Mouse (Mus musculus) cerebellum, adult (tissue): ENCODE measurements around the gene Marveld1.

Experiments
- ATAC-seq: cut with Nextera tagmentation; 2 replicates; pipeline ENCODE4 v1.9.2; 2017; ENCODE audit warnings: mild to moderate bottlenecking, moderate library complexity, mixed read lengths; ENCODE audit not compliant: insufficient number of reproducible peaks, low FRiP score, low TSS enrichment

Marveld1 gene

GRCm38 (mm10) chr19:42147170-42147768, at the start of gene Marveld1:
Gene Marveld1 (plus strand): TSS chr19:42147400.
- 0 out of 2 replicates have a peak, but pooled peaks have one; percentile 7 for ATAC-seq

DNA sequence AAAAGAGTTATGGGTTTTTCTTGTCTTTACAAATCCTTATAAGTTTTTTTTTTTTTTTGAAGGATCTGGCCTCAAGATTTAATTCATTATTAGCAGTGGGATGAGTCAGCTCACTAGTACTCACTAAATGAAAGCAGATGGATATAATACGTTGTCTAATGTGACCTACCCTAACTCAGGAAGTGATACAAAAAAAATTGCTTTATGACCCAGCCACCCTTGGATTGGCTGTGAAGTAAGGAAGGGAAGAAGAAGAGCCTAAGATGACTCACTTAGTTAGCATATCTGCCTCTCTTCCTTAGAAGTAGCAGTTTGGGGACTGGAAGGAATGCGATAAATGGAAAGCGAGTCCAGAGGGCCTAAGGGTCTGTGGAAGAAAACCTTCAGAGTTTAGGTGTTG, 47.8 kb upstream of the Marveld1 start:
- no peak for ATAC-seq

- ATAC-seq = no peak
Observed at GRCm38 (mm10) chr19:42104681-42105080, 42.5 kb upstream of the Marveld1 start.

GRCm38 (mm10) chr19:42115783-42116335, 31.3 kb upstream of the Marveld1 start:
- no peak for ATAC-seq

DNA sequence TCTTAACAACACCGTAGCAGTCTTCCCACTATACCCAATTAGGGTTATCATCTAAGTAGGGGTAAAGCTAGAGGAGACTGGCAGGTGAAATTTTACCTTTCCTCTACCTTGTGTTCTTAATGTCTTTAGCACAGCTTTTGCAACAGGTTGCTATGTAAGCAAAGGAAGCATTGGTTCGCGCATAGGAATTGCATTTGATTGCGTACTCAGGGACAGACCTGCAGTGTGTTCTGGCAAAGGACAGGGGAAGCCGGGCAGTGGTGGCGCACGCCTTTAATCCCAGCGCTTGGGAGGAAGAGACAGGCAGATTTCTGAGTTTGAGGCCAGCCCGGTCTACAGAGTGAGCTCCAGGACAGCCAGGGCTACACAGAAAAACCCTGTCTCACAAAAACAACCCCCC, 29.1 kb upstream of the Marveld1 start:
- no peak for ATAC-seq

DNA sequence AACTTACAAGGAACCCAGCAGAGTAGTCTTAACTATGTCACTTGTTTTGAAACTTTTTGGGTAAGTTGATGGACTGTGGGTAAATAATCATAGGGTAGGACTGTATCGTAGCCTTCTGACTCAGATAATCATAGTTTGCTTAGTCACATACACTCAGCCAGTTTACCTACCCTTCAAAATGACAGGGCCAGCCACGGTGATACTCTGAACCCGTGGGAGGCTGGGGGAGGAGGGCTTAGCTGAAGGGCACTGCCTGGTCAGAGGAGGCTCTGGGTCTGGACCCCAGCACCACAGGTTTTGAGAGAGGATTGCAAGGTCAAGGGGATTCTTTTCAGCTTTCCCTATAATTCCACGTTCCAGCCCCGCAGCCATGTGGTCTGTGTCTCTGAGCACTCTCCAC, 28.6 kb upstream of the Marveld1 start:
- no peak for ATAC-seq

- no peak for ATAC-seq
Observed at GRCm38 (mm10) chr19:42120451-42120850, 26.7 kb upstream of the Marveld1 start.

GRCm38 (mm10) chr19:42124684-42125083, 22.5 kb upstream of the Marveld1 start:
- no peak for ATAC-seq

DNA sequence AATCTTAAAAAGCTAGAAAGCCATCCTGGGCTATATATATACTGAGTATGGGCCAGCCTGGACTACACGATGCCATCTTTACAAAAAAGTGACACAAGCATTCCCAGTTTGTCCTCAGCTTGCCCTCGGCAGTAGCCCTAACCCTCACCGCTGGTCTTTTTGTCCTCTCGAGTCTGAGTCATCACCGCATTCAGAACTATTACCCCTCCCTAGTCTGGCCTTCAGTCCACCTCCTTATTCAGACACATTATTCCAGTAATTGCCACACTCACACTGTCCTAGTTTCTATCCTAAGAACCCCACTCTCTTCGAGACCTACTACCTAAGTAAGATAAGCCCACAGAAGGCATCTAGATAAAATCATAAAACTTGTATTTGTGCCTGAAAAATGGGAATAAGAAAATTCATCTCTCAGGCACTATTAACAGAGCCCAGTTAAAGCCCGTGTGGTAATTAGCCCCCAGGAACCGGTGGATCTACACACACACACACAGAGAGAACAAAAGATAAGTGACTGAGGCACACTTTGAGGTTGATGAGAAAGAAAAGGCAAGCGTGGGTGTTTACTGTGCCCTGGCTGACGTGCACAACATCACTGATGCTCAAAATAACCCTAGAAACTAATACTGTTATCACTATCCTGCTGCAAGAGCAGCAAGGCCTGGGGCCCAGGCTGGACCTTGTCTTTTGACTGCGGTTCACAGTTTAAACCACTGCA, 21.5 kb upstream of the Marveld1 start:
- no peak for ATAC-seq

DNA sequence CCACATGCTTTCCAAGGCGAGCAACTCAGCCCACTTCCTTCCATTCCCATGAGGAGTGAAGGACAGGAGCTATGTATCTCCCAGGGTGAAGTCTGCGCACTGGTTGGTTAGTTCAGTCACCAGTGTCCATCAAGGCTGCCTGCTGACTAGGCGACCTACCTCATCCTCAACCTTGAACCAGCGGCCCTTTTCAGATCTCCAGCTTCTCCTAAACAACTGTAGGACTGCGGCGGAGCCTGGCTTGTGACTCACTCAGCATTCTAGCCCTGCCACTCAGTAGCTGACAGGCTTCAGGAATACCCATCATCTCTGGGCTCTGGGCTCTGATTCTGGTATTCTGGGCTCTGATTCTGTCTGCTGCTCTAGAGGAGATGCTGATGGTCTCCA, 21.0 kb upstream of the Marveld1 start:
- no peak for ATAC-seq

- no peak for ATAC-seq
Observed at GRCm38 (mm10) chr19:42127024-42127423, 20.2 kb upstream of the Marveld1 start.

- ATAC-seq = no peak
Observed at GRCm38 (mm10) chr19:42128052-42128740, 19.0 kb upstream of the Marveld1 start.

DNA sequence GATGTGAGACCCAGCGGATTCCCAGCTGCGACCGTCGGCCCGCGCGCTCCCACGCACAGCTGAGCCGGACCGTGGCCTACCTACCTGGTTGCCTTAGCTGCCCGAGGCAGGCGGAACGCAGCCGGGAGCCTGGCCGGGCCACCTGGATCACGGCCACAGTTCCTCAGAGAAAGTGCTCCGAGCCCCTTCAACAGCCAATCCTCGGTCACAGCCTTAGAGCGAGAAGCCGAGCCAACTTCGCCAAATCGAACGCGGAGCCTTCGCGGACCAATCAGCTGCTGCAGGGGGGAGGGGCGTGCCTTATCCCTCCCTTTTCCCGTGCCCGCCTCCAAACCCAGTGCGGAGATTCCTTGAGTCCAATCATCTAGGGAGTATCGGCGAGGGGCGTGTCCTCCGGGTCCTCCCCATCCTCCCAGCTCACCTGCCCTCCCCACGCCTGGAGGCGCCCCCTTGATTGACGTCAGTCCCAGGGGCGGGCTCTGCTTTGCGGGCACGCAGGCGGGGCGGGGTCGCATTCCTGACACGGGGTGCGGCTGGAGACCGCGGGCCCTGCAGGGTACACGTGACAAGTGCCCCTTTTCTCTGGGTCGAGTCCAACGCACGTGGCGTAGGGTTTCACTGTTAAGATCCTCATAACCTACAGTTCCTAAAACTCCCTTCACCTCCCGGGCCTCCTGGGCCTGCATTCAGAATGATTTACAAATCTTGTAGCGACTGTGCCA, 18.3 kb upstream of the Marveld1 start, which contains the start of gene Avpi1:
TSS of gene Avpi1 (minus strand) at position 273 of the 722 bp plus-strand sequence.
- peak; percentile 89 for ATAC-seq

- ATAC-seq = no peak
Observed at GRCm38 (mm10) chr19:42129509-42130293, 17.5 kb upstream of the Marveld1 start.

GRCm38 (mm10) chr19:42130294-42130606, 16.9 kb upstream of the Marveld1 start:
- ATAC-seq = no peak

DNA sequence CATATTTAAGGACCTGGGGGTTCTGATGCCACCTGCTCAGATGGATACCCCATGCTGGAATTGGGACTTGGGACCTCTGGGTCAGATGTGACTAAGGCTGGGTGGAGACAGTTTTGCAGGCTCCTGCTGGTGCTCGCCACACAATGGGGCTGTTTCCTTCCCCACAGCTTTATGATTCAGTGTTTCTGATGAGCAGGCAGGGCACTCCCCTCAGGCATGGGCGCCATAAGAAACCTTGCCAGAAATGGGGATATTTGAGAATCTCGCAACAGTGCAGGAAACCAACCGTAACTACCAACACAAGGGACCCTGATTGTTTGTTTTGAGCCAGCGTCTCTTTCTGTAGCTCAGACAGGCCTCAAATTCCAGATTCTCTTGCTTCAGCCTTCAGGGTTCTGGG, 16.1 kb upstream of the Marveld1 start:
- no peak for ATAC-seq

GRCm38 (mm10) chr19:42135070-42135469, 12.1 kb upstream of the Marveld1 start:
- ATAC-seq = no peak

DNA sequence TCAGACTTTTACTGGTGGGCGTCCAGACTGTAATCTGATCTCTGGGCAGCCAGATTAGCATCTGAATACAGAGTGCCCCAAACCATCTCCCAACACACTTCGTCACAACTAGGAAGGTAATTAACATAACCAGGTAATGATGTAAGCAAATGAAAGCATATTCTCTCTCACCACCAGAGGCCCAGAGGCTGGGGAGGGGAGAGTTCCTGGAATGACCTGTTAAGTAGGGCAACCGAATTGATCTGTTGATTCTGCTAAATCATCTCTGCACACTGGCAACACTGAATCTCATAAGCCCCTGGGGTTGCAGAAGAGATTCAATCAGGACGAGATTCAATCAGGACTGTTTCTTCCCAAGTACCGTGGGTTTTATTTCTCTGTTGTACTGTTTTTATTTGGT, 11.1 kb upstream of the Marveld1 start:
- no peak for ATAC-seq

GRCm38 (mm10) chr19:42137167-42137672, 10.0 kb upstream of the Marveld1 start:
- ATAC-seq = no peak
